Mouse (Mus musculus) activated CD4-positive, CD25-positive, alpha-beta regulatory T cell, adult 4 months (primary cell): ENCODE measurements at regions not wholly inside any gene's neighbourhood (a gene's known extent, or its start where the extent isn't known, plus 50 kb on each side); places are given as distances from the start of the nearest gene placed in this dataset.

Source experiments
- ATAC-seq: one replicate; pipeline ENCODE4 v1.8.0; 2017

DNA sequence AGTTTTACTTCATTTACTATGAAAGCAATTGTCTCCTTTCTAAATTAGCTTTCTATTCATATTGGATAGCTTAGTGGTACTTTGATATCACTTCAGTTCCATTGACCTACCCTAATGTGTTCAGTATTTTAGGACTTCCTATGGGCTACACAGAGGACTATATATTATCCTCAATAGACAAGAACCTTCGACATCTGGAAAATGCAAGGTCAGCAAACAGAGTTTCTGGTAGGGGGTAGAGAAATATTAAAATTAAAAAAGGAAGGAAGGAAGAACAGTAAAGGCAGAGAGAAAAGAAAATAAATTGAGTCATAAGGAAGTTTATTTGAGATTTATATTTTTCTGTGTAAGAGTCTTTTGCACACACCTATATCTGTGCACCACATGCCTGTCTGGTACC lies 107.4 kb upstream of the Insig1 start:
- ATAC-seq, result no peak

DNA sequence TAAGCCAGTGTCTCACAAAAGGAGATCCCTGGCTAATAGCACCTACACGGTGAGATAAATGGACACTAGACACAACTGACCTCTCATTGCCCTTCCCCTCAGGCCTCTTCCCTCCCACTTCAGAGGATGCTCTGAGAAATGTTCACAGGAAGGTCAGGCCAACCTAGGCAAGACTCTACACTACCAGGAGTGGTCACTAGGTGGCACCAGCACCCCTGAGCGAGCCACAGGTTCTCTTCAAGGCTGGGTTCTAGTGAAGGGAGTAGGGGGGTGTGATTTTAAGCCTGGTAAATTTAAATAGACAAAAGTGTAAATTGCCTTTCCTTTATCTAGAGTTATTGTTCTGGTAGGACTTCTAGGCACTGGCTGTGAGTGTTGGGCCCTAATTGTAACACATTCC lies 76.0 kb upstream of the Insig1 start:
- peak; percentile 40 for ATAC-seq

DNA sequence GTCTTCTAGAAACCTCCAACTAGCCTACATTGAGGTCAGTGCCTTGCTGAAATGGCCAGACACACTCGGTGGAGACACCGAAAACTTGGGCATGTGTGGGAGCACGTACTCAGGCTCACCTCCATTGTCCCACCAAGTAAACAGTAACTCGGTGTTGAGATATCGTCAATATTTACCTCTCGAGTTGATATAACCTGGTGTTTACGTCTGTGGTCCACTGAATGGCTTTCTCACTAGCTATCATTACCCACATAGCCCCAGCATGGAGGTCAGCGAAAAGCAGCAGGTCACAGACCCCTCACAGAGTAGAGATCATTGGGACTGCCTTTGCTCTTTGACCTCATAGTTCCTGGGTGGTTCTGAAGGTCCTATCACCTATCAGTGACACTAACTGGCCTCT lies 73.4 kb upstream of the Insig1 start:
- ATAC-seq, result no peak

DNA sequence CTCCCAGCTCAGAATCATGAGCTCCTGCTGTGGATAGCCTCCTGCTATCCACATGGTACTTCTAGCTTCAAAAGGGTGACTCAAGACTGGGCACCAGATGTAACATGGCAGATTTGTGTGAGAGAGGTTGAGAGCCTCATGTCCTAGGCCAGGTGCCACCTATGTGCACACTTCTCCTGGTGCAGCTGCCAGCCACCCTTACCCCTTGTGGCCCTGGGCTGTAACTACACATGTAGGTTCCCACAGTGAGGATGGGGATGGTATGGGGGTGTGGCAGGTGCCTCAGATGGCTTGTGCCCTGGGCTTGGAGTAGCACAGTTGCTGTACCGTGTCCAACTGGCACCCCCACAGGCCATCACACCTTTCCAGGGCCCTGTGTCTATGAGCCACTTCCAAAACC lies 68.2 kb upstream of the Insig1 start:
- ATAC-seq, result no peak

DNA sequence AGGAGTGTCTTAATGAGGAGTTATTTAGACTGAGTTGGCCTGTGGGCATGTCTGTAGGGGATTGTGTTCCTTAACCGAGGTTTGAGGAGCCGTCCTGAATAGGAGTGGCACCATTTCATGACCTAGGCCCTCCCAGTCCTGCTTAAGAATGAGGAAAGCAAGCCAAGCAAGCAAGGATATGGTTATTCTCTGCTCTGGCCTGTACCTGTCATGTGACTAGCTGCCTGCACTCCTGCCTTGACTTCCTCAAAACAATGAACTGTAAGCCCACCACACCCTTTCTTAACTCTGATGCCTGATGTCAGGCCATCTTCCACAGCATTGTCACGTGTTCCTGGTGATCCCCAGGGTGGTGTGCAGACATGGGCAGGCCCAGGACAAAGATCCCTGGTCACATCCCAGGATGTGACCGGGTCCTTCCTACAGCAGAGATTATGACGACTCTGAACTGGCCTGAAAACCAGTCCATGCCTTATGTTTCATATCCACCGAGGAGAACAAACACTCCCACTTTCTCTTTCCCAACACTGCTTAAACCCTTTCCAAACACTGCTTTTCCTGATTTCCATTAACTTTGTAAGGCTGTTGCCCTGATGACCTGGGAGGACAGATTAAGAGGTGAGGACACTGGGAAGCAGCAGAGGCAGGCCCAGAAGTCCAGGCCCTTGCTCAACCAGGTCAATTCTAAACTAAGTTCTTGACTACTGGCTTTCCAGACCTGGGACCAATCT lies 67.2 kb upstream of the Insig1 start:
- no peak for ATAC-seq

DNA sequence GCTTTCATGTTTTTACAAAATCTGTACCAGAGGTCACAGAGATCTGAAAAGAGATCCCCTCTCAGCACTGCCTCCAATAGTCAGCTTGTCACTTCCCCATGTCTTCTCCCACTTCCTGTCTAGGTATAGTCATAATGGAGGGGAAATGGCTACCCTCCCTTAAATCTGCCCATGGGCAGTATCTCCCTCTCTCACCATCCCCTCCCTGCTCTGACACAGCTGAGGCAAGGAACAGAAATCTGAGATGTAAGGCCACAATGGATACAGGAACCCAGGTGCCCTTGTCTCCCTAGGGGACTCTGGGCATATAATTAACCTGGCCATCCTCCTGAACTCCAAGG lies 66.7 kb upstream of the Insig1 start:
- ATAC-seq, result no peak

DNA sequence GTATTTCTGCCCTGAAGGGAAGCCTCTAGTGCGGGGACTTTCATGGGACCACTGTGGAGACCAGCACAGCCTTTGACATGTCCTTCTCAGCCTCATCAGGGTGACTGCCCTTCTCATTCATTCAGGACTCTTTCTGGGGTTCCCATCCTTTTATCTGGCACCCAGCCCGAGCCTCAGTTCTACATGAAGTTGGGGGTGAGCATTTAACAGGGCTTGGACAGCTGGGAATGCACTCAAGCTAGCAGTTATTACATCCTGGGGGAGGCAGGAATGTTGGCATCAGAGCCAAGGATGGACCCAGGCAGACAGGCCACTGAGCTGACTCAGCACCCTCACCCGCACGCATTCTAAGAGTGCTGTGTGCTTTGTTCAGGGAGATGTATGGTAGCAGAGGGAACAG lies 61.8 kb upstream of the Insig1 start:
- ATAC-seq, result no peak

DNA sequence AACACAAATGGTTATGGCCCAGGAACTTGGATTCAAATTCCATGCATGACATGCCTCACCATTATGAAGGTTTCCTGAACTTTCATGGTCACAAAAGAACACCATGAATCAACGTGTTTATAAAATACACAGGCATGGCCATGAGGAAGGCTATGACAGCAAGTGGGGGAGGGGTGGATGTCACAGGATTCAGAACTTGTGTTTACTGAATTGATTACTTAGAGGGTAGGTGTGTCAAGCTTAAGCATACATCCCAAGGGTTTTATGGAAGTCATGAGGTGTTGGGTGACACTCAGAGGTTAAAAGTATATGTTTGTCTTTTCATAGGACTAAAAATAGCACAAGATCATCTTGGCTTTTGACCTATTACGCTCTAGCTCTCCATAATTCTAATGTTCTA lies 61.3 kb upstream of the Insig1 start:
- ATAC-seq, result no peak

DNA sequence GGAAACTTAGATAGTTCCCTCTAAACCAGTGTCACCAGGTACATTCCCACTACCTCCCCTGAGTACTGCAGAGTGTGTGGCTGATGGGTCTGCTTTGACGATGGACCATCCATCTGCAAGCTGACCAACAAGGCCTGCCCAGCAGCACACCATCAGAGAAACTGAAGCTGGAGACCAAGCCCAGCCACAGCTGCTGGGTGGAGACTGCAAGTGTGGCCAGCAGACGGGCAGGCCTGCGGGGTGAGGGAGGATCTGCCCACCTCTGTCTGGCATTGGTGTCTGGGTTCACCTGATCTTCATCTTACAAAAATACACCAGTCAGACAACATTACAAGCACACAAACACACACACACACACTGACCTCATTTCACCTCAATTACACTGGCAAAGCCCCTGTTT lies 60.6 kb upstream of the Insig1 start:
- no peak for ATAC-seq

DNA sequence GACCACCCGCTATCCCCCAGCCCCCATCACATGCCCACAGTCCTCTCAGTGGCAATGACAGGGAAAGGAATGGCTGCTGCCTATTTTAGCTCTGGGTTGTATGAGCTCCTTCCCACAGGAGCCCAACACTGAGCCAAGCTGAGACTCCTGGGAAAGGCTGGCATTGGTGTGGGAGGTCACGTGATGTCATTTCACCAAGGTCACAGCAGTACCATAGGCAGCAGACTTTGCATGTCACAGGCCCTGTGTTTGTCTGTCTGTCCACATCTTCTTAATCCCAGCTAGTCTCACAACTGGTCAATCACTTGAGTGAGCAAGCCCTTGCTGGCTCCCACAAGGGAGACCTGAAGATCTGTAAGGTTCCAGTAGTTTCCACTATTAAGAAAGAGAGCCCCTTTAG lies 58.7 kb upstream of the Insig1 start:
- ATAC-seq, result no peak

DNA sequence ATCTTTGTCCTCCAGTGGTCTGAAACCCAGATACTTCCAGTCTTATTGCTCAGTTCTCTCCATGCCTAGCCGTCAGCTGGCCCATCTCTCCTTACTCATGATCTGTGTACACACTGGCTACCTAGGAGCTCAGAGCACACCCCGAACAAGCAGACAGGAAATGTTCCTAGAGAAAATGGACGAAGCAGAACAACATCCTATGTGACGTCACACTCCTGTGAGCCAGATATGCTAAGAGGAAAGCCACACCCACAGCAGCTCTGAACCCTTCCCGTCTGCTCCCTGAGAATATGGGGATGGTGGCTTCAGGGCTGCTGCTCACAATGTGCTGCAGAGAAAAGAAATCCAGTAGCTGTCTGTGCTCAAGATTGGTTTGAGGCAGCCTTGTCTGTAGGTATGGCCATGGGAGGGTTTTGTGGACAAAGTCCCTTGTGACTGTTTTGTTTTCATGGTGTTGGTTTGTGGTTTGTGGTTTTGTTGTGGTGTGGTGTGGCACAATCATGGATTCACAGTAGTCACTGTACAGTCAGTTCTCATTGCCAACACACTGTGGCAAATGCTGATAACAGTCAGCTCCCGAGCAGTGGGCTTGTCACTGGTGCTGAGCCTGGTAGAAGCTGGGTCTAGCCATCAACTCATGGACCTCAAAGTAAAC lies 57.4 kb upstream of the Insig1 start:
- ATAC-seq, result no peak

DNA sequence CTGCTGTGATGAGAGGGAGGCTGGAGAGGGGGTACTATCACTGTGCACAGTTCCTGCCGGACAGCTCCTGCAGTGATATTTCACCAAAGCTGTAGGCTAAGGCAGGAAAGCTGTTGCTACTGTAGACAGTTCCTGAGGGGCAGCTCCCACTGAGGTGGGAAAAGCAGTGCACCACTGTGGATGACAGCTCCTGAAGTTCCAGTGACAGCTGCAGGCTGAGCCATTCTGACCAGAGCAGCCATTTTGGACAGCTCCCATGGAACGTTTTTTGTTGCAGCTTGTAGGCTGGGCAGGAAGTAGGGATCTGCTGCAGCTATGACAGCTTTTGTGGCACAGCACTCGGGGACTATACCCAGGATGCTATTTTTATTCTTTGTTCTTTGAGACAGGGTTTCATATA lies 51.3 kb upstream of the Insig1 start:
- no peak for ATAC-seq
